Mouse (Mus musculus) inflammation-experienced regulatory T-cells, adult 6 months (primary cell): ENCODE results near the gene Slamf9. TPM values are rescaled to one million over a fixed set of nuclear protein-coding genes. Genes with fewer than 3 reads are reported as not detected.

Experiments used
- ATAC-seq: one replicate; pipeline ENCODE4 v1.8.0; 2017
- polyA plus RNA-seq, 3 experiments: library from polyadenylated mRNA; unstranded; fragments of 100-300 nt; shearing (Covaris generic); gene quantifications; one replicate each; pipeline ENCODE4 v1.2.1; 2017

Slamf9 gene
- under 1 TPM in 2 of 3 experiments, not detected in 1; 0.36 to 0.61 TPM for polyA plus RNA-seq

GRCm38 (mm10) chr1:172475054-172475741 lies at the start of gene Slamf9:
Slamf9 (plus strand) TSS chr1:172475358.
- ATAC-seq, result peak; percentile 46

- ATAC-seq, result no peak
These were observed 48.7 kb upstream of the Slamf9 start for GRCm38 (mm10) chr1:172426419-172426818.

- ATAC-seq, result no peak
These were observed 47.3 kb upstream of the Slamf9 start for GRCm38 (mm10) chr1:172427841-172428240.

GRCm38 (mm10) chr1:172428614-172429013 lies 46.5 kb upstream of the Slamf9 start:
- ATAC-seq, result no peak

GRCm38 (mm10) chr1:172430731-172431220 lies 44.4 kb upstream of the Slamf9 start:
- no peak for ATAC-seq

GRCm38 (mm10) chr1:172431836-172432586 lies 43.1 kb upstream of the Slamf9 start:
- ATAC-seq, result no peak

- no peak for ATAC-seq
These were observed 42.6 kb upstream of the Slamf9 start for GRCm38 (mm10) chr1:172432587-172432955.

GRCm38 (mm10) chr1:172433012-172433850 lies 41.9 kb upstream of the Slamf9 start:
- no peak for ATAC-seq

GRCm38 (mm10) chr1:172433851-172434165 lies 41.4 kb upstream of the Slamf9 start:
- ATAC-seq, result no peak

- no peak for ATAC-seq
These were observed 38.4 kb upstream of the Slamf9 start for GRCm38 (mm10) chr1:172436785-172437184.

- ATAC-seq, result no peak
These were observed 36.5 kb upstream of the Slamf9 start for GRCm38 (mm10) chr1:172438621-172439020.

GRCm38 (mm10) chr1:172440521-172440920 lies 34.6 kb upstream of the Slamf9 start:
- no peak for ATAC-seq

- no peak for ATAC-seq
These were observed 33.2 kb upstream of the Slamf9 start for GRCm38 (mm10) chr1:172441935-172442445.

GRCm38 (mm10) chr1:172450226-172450625 lies 24.9 kb upstream of the Slamf9 start:
- ATAC-seq, result no peak

GRCm38 (mm10) chr1:172450848-172451470 lies 24.2 kb upstream of the Slamf9 start:
- no peak for ATAC-seq

- ATAC-seq, result no peak
These were observed 22.2 kb upstream of the Slamf9 start for GRCm38 (mm10) chr1:172452911-172453310.

GRCm38 (mm10) chr1:172453810-172454209 lies 21.3 kb upstream of the Slamf9 start:
- no peak for ATAC-seq

GRCm38 (mm10) chr1:172455416-172455815 lies 19.7 kb upstream of the Slamf9 start:
- peak; percentile 82 for ATAC-seq

- ATAC-seq, result no peak
These were observed 19.0 kb upstream of the Slamf9 start for GRCm38 (mm10) chr1:172456001-172456677.

GRCm38 (mm10) chr1:172457196-172457595 lies 18.0 kb upstream of the Slamf9 start:
- no peak for ATAC-seq

- no peak for ATAC-seq
These were observed 17.1 kb upstream of the Slamf9 start for GRCm38 (mm10) chr1:172458041-172458440.

GRCm38 (mm10) chr1:172461602-172462001 lies 13.6 kb upstream of the Slamf9 start:
- ATAC-seq, result no peak
